Mouse (Mus musculus) heart, embryonic 13.5 days (tissue): Measurements from ENCODE around the gene Mxra8. TPM values are rescaled to one million over a fixed set of nuclear protein-coding genes. Genes with fewer than 3 reads are reported as not detected.

ENCODE experiments used
- ATAC-seq: fragments of 200-750 bp; cut with Nextera tagmentation; 2 replicates; pipeline ENCODE4 v1.8.0; 2017; ENCODE audit warnings: moderate TSS enrichment; ENCODE audit not compliant: insufficient number of reproducible peaks, low FRiP score, low TSS enrichment; ENCODE audit errors: extremely low read depth
- H3K27ac ChIP-seq: fragments of 300-500 bp; sonication (generic); replicated peaks from 2 replicates; pipeline ENCODE4 v1.5.1; 2015; ENCODE audit warnings: moderate library complexity, mild to moderate bottlenecking, inconsistent platforms
- H3K27me3 ChIP-seq: fragments of 300-500 bp; sonication (generic); replicated peaks from 2 replicates; pipeline ENCODE4 v1.6.1; 2015; ENCODE audit warnings: mild to moderate bottlenecking, inconsistent platforms
- H3K36me3 ChIP-seq: fragments of 300-500 bp; sonication (generic); 2 replicates; pipeline ENCODE4 v1.6.1; 2015; ENCODE audit warnings: mild to moderate bottlenecking, inconsistent platforms
- H3K4me1 ChIP-seq: fragments of 300-500 bp; sonication (generic); 2 replicates; pipeline ENCODE4 v1.6.1; 2015; ENCODE audit warnings: inconsistent platforms
- H3K4me2 ChIP-seq: fragments of 300-500 bp; sonication (generic); 2 replicates; pipeline ENCODE4 v1.6.1; 2015; ENCODE audit warnings: inconsistent platforms, mild to moderate bottlenecking, moderate library complexity
- H3K4me3 ChIP-seq: fragments of 300-500 bp; sonication (generic); 2 replicates; pipeline ENCODE4 v1.5.1; 2015; ENCODE audit warnings: moderate library complexity, mild to moderate bottlenecking, inconsistent platforms
- H3K9ac ChIP-seq: fragments of 300-500 bp; sonication (generic); 2 replicates; pipeline ENCODE4 v1.6.1; 2015; ENCODE audit warnings: inconsistent platforms, mild to moderate bottlenecking, moderate library complexity
- H3K9me3 ChIP-seq: fragments of 300-500 bp; sonication (generic); 2 replicates; pipeline ENCODE4 v1.6.1; 2016; ENCODE audit warnings: inconsistent platforms
- WGBS: fragments of 180-500 bp; shearing (Covaris S2); methylation state at CpG from one replicate; pipeline ENCODE4 v1.1.7; 2015; ENCODE audit warnings: mixed read lengths; 5-methylcytosine and 5-hydroxymethylcytosine counted together
- polyA plus RNA-seq: library from polyadenylated mRNA; unstranded; fragments of >200 nt; fragmentation: Nextera tagmentation; extraction: Ambion mirVana; gene quantifications from 2 replicates; pipeline ENCODE4 v1.2.1, GENCODE M21; 2015

Gene Mxra8
- polyA plus RNA-seq, 1 experiment from 2014 or later: 56.7 TPM

GRCm38 (mm10) chr4:155812665-155813181, 26.8 kb upstream of the Mxra8 start:
- peak overlapping the region; percentile 92 for H3K27ac ChIP-seq
- peak; percentile 61 for ATAC-seq
- H3K27me3 ChIP-seq: no peaks in the 10 kb centered on the region
- 1% methylated on average over 49 of the region's 49 CpGs for WGBS
- H3K4me1 ChIP-seq: peaks cover 27% of the 10 kb centered on the region
- H3K4me2 ChIP-seq: peak overlapping the region; percentile 96
- peaks cover 78% of the 10 kb centered on the region for H3K36me3 ChIP-seq
- peak overlapping the region; percentile 100 for H3K9ac ChIP-seq
- no peaks in the 10 kb centered on the region for H3K9me3 ChIP-seq
- H3K4me3 ChIP-seq: peak overlapping the region; percentile 100

GRCm38 (mm10) chr4:155817533-155817932, 21.9 kb upstream of the Mxra8 start:
- no peak overlapping the region for H3K4me3 ChIP-seq
- peaks cover 90% of the 10 kb centered on the region for H3K36me3 ChIP-seq
- no peak for ATAC-seq
- no peak overlapping the region for H3K4me2 ChIP-seq
- peaks cover 18% of the 10 kb centered on the region for H3K4me1 ChIP-seq
- H3K27me3 ChIP-seq: no peaks in the 10 kb centered on the region
- no peak overlapping the region for H3K9ac ChIP-seq
- no peaks in the 10 kb centered on the region for H3K9me3 ChIP-seq
- 86% methylated on average over 4 of the region's 4 CpGs for WGBS
- H3K27ac ChIP-seq: no peak overlapping the region

- WGBS: 79% methylated on average over 7 of the region's 7 CpGs
- Histone ChIP-seq H3K4me1 (no peaks in the 10 kb centered on the region), H3K4me2 (no peak overlapping the region), H3K27ac (no peak overlapping the region), H3K9ac (no peak overlapping the region), H3K36me3 (peaks cover 97% of the 10 kb centered on the region), H3K9me3 (no peaks in the 10 kb centered on the region), H3K27me3 (no peaks in the 10 kb centered on the region), H3K4me3 (no peak overlapping the region)
- no peak for ATAC-seq
These were observed 18.5 kb upstream of the Mxra8 start for GRCm38 (mm10) chr4:155821025-155821424.

GRCm38 (mm10) chr4:155823443-155823842, 16.0 kb upstream of the Mxra8 start:
- 92% methylated on average over 16 of the region's 16 CpGs for WGBS
- Histone ChIP-seq H3K4me1 (no peaks in the 10 kb centered on the region), H3K9me3 (no peaks in the 10 kb centered on the region), H3K4me2 (no peak overlapping the region), H3K9ac (no peak overlapping the region), H3K27me3 (no peaks in the 10 kb centered on the region), H3K27ac (no peak overlapping the region), H3K4me3 (no peak overlapping the region), H3K36me3 (peaks cover 98% of the 10 kb centered on the region)
- ATAC-seq: no peak

- no peak overlapping the region for H3K4me3 ChIP-seq
- no peak for ATAC-seq
- H3K9me3 ChIP-seq: no peaks in the 10 kb centered on the region
- peaks cover 27% of the 10 kb centered on the region for H3K4me1 ChIP-seq
- H3K27ac ChIP-seq: no peak overlapping the region
- no peak overlapping the region for H3K9ac ChIP-seq
- H3K4me2 ChIP-seq: no peak overlapping the region
- H3K27me3 ChIP-seq: no peaks in the 10 kb centered on the region
- peaks cover 49% of the 10 kb centered on the region for H3K36me3 ChIP-seq
- 88% methylated on average over 4 of the region's 4 CpGs for WGBS
These were observed 9.6 kb upstream of the Mxra8 start for GRCm38 (mm10) chr4:155829866-155830265.

- peak overlapping the region; percentile 88; the same call in 1 of the 2 replicates for H3K9ac ChIP-seq
- peak overlapping the region; percentile 92 for H3K27ac ChIP-seq
- no peak for ATAC-seq
- H3K4me2 ChIP-seq: peak overlapping the region; percentile 98
- H3K4me1 ChIP-seq: peaks cover 27% of the 10 kb centered on the region
- peaks cover 42% of the 10 kb centered on the region for H3K36me3 ChIP-seq
- no peaks in the 10 kb centered on the region for H3K9me3 ChIP-seq
- H3K27me3 ChIP-seq: no peaks in the 10 kb centered on the region
- 53% methylated on average over 8 of the region's 8 CpGs for WGBS
- H3K4me3 ChIP-seq: peak overlapping the region; percentile 81
These were observed 8.9 kb upstream of the Mxra8 start for GRCm38 (mm10) chr4:155830596-155830995.

- Histone ChIP-seq H3K9me3 (no peaks in the 10 kb centered on the region), H3K27me3 (no peaks in the 10 kb centered on the region), H3K4me1 (peaks cover 27% of the 10 kb centered on the region), H3K36me3 (peaks cover 37% of the 10 kb centered on the region), H3K9ac (peak within 1 kb of the TSS; percentile 88), H3K4me3 (peak within 1 kb of the TSS; percentile 81), H3K4me2 (peak within 1 kb of the TSS; percentile 98), H3K27ac (peak within 1 kb of the TSS; percentile 92)
- peak; percentile 87 for ATAC-seq
- under 1% methylated on average over 48 of the region's 49 CpGs for WGBS
These were observed 8.2 kb upstream of the Mxra8 start, which contains the start of gene Aurkaip1 for GRCm38 (mm10) chr4:155831205-155831766. Gene Aurkaip1 (plus strand): TSS chr4:155831272.

- peak; percentile 11 for ATAC-seq
These were observed 7.6 kb upstream of the Mxra8 start for GRCm38 (mm10) chr4:155831831-155832230.

GRCm38 (mm10) chr4:155832321-155832720, 7.2 kb upstream of the Mxra8 start:
- Histone ChIP-seq H3K9ac (peak overlapping the region; percentile 88), H3K4me3 (peak overlapping the region; percentile 81), H3K4me2 (peak overlapping the region; percentile 98), H3K4me1 (peaks cover 31% of the 10 kb centered on the region), H3K9me3 (no peaks in the 10 kb centered on the region), H3K27ac (peak overlapping the region; percentile 92), H3K27me3 (no peaks in the 10 kb centered on the region), H3K36me3 (peaks cover 29% of the 10 kb centered on the region)
- ATAC-seq: no peak
- WGBS: 43% methylated on average over 10 of the region's 10 CpGs

More at GRCm38 (mm10) chr4:155831831-155832230, 7.6 kb upstream of the Mxra8 start:
- peaks cover 27% of the 10 kb centered on the region for H3K4me1 ChIP-seq
- H3K9me3 ChIP-seq: no peaks in the 10 kb centered on the region
- H3K27me3 ChIP-seq: no peaks in the 10 kb centered on the region
- peaks cover 34% of the 10 kb centered on the region for H3K36me3 ChIP-seq
- H3K4me3 ChIP-seq: peak overlapping the region; percentile 81
- peak overlapping the region; percentile 88 for H3K9ac ChIP-seq
- 2% methylated on average over 25 of the region's 25 CpGs for WGBS
- H3K4me2 ChIP-seq: peak overlapping the region; percentile 98
- peak overlapping the region; percentile 92 for H3K27ac ChIP-seq

GRCm38 (mm10) chr4:155833234-155833633, 6.2 kb upstream of the Mxra8 start:
- Histone ChIP-seq H3K4me3 (no peak overlapping the region), H3K4me1 (peaks cover 40% of the 10 kb centered on the region), H3K36me3 (peaks cover 20% of the 10 kb centered on the region), H3K4me2 (no peak overlapping the region), H3K27ac (no peak overlapping the region), H3K9me3 (no peaks in the 10 kb centered on the region), H3K27me3 (no peaks in the 10 kb centered on the region), H3K9ac (no peak overlapping the region)
- WGBS: 85% methylated on average over 4 of the region's 4 CpGs
- no peak for ATAC-seq

- 24% methylated on average over 2 of the region's 2 CpGs for whole genome bisulfite sequencing
- Histone ChIP-seq H3K9ac (no peak overlapping the region), H3K27ac (peak overlapping the region; percentile 69), H3K4me2 (peak overlapping the region; percentile 2; the same call in 1 of the 2 replicates), H3K27me3 (no peaks in the 10 kb centered on the region), H3K36me3 (peaks cover 15% of the 10 kb centered on the region), H3K4me3 (no peak overlapping the region), H3K9me3 (no peaks in the 10 kb centered on the region), H3K4me1 (peaks cover 46% of the 10 kb centered on the region)
- ATAC-seq: no peak
These were observed 5.6 kb upstream of the Mxra8 start for GRCm38 (mm10) chr4:155833836-155834235.
